Mouse (Mus musculus) adrenal gland, adult 2 months (tissue): ENCODE data around the gene Prickle1. TPM values are rescaled to one million over a fixed set of nuclear protein-coding genes. Genes with fewer than 3 reads are reported as not detected.

Experiments
- DNase-seq: peaks from one replicate; pipeline ENCODE4 v3.0.0; 2021
- polyA plus RNA-seq: library from polyadenylated mRNA; depleted of rRNA; stranded (reverse); fragments of >200 nt; gene quantifications from 2 replicates; pipeline ENCODE4 v1.2.3, GENCODE M21; 2012
- total RNA-seq, 2 experiments: library from RNA; stranded (reverse); gene quantifications; 2 replicates each; pipeline ENCODE4 v1.2.3; 2021

Prickle1 gene
- total and polyA plus RNA-seq, 3 experiments, result 8.6 to 19.4 (median 15.7) TPM

DNA sequence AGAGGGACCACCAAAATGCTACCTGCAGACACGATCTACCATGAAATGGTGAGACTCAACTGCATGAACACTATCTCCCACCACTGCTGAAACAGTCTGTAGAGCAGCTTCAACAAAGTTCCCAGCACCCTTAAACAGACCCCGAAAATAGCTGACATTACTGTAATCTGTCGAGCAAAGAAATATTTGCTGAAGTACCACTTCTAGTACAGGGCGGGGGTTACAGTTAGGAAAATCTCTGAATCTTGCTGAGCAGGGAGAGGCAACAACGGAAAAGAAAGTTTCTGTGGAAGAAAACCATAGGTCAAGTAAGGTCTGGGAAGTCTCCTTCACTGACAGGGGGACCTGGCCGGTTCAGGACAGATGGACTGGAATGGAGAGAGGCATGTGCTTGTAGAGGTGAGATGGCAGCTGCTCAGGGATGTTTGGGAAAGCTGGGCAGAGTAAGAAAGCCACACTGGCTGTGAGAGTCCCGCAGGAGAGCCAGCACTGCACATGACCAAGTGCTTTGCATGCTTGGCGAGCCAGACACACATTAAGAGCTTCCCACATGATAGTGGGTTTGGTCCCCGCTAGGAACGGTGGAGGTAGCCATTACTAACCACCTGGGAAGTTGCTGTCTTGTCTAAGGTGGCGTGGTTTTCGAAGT is 41.4 kb downstream of the Prickle1 start:
- no peak for DNase-seq

DNA sequence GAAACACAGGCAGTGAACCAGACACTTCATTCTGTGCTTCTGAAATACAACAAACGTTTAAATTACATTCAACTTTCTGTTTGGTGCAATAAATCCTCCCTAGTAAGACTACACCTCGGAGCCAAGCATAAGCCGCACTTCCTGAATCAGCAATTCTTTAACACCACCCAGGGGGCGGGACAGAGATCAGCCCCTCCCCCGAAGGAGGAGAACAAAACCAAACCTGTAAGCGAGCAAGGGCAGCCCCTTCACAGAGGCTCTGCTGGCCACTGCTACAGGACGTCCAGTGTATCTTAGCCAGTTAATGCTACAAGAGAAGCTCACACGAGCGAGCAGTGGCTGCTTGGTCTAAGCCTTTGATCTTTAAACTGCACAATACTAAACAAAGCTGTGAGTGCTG is 43.5 kb downstream of the Prickle1 start:
- DNase-seq, result peak; percentile 86

DNA sequence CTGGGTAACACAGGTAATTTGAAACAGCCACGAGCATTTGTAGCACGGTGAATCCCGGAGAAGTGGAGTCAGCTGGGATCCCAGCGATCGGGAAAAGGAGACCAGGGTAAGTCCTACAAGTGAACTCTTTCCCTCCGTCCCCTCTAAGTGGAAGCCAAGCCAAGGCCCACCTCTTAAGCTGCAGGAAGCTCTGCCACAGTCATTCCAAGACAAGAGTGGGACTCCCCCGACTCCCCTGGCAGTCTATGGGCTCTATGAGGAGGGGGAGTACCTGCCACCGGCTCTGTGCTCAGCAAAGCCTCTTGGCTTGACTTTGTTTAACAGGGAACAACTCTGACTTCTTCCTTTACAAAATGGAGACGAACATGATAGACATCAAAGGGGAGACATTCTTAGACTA is 47.4 kb downstream of the Prickle1 start:
- DNase-seq, result no peak

DNA sequence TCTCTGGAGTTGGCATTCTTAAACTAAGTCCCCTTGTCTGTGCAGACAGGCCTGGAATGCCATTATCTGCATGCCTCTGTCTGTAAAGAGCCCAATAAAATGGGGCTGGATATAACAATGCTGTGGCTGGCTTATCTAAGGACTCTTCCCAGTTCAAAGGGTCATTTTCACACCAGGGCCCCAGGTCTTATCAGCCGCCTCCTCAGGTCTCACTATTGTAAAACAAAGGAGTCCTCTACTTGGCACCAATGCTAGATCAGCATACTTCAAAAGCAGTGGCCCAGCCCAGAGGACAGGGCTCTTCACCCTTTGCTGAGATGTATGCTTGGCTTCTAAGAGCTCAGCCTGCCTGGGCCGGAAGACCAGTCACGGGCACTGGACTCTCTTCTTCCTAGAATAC is 56.3 kb downstream of the Prickle1 start:
- DNase-seq, result no peak

DNA sequence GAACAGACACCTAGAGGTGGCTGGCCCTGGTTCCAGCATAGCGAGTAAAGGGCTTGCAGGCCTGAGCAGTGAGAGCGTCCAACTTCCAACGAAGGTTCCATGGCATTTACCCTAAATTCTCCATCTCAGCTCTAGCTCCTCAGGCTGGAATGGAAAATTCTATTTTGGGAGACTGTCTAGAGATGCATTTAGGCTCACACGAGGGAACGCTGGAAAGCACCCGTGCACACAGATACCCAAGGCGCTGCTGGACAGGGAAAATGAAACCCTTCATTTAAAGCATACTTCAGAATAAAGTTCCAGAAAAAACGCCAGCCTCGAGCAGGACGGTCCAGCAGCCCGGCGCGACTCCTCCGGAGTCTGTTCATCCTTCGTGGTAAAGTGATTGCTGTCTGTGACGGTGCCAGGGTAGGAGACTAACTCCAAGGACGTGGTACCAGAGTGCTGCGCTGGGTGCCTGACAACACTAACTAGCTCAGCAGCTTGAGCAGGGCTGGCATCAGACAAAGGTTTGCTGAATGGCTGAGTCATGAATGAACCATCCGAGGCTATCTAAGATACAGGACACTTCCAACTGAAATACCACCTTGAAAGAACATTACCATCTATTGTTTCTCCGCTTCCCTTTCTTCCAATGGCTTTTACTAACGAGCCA is 57.0 kb downstream of the Prickle1 start:
- peak; percentile 71 for DNase-seq

DNA sequence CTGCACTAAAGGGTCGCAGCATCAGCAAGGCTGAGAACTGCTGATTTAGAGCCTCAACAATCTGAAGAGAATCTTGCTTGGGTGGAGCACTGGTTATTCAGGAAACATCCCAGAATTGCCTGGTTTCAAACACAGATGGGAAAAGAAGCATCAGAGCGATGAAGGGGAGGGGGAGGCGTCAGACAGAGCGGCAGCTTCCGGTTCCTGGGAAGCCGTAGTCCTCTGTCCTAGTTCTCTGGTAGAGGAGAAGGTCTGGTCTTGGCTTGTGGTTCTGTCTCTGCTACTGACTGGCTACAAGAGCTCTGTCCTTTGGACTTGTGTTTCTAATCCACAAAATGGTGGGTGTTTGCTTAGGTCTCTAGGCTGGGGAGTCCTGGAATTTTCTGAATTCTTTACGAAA is 57.9 kb downstream of the Prickle1 start:
- DNase-seq, result no peak

DNA sequence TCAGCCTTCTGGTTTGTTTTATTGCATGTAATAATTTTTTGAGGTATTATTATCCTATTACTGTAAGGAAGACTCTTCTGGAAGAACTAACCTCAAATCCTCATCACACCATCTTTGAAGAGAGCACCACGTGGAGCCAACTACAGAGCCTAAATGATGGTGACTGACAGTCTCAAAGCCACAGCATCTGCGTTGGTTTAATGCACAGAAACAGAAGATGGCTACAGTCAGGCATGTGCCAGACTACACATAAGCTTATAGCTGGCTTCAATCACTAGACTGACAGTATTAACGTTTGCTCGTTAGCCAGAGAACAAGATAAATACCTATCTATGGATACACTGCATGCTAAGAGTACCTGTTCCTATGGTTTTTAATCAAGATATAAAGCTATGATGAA is 59.5 kb downstream of the Prickle1 start:
- no peak for DNase-seq

DNA sequence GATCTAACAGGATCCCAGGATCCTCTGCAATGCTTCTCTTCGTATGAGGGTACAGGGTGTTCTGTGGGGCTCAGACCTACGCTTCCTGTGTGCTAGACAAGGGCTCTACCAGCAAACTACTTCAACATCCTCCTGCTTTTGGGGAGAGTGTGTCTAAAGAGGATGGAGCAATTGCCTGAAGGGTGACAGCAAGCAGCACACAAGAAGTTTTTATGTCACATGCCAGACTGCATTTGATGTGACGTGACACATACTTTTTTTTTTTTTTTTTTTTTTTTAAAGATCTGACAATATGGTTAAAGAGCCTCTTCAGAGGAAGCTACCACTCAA is 65.0 kb downstream of the Prickle1 start:
- no peak for DNase-seq

DNA sequence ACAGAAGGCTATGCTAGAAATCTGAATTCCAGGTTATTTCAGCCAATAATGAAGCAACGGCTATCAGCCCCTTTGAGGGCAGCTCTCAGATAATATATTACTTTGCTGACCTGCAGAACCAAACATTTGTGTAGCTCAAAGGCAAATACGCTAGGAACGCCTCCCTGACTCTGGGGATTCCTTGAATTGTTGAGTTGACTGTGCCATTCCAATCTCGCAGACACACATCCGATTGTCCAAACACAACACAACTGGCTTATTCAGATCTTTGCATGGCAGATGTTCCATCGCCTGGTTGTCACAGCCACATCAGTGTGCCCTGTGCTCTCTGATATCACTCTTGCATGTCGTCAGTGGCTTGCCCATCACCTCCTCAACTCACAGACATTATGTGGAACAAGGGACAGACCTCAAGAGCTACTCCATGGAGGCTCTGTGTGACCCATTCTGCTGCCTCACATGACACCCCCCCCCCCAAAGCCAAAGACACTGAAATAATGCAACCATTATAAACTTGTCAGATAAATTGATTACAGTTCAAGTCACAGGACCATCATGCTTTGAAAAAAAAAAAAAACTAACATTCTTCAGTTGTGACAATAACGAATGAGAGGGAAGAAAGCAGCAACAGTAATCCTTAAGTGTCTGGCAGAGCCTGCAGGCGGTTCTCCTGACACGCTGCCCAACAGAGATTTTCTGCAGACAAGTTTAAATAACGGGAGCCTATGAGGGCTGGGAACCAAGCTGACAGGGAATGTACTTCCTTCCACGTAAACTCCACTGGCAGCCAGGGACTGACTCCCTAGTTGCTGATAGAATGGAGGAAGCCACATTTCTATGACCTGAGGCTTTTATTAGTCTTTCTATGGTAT is 65.6 kb downstream of the Prickle1 start:
- DNase-seq, result no peak

DNA sequence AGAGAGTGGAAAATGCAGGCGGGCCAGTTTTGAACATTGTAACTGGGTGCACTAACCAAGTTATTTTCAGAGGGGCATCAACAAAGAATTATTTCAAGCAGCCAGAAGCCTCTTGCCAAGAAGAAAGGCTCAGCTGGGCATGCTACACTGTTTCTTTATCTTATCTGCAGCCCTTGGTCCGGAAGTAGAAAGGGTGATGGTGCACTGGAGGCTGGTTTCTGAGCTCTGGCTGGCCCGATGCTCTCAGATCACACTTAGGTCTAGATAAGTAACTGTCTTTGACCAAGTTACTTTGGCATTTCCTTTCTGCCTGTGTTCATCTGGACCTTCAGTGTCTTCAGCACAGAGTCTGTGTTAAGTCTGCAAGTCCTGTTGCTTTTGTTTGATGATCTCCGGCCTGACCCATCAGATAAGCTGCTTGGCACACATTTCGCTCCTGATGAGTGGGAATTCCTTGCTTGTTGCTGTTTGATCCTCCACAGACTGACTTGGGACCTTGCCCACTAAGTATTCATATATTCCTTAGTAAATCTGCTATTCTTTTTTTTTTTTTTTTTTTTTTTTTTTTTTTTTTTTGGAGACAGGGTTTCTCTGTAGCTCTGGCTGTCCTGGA is 70.3 kb downstream of the Prickle1 start:
- no peak for DNase-seq

DNA sequence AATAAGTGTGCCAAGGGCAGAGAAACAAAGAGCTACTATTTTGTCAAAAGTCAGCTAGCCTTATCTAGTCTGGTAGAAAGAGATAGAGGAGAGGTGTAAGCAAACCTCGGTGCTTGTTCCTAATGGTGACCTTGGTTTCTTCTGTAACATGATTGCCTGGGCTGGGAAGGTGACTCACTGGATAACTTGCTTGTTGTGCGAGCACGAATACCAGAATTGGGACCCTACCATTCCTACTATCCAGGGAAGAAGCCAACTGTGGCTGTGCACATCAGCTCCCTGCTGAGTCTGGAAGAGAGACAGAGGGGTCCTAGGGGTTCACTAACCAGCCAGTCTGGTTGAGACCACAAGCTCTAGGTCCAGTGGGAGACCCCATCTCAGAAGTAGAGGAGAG is 73.9 kb downstream of the Prickle1 start:
- DNase-seq, result peak; percentile 39

DNA sequence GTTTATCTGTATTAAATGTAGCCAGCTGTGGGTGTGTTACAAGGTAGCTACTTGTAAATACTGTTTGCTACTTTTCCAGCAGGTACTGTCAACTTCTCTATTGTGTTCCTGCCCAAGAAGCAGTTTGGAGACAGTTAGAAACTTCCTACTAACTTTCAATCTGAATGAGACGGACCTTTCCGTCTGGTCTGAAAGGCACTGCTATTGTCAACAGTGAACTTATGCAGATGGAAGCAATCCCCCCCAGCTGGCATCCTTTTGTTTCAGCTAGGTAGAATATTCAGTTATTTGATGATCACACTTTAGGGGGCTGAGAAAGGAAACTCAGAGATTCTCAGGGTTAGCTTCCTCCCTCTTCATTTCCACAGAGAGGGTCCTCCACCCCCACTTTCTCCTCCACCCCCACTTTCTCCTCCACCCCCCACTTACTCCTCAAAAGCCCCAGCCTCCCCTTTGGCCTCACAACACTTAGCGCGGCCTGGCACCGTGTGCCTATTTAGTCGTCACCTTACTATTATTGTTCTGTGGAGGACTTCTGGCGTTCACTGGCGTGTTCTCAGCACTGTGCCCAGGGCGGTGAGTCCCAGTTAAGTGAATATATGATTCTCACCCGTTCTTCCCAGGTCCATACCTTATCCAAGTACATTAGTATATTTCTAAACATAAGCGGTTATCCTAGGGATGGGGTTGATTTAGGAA is 74.5 kb downstream of the Prickle1 start:
- DNase-seq, result no peak

DNA sequence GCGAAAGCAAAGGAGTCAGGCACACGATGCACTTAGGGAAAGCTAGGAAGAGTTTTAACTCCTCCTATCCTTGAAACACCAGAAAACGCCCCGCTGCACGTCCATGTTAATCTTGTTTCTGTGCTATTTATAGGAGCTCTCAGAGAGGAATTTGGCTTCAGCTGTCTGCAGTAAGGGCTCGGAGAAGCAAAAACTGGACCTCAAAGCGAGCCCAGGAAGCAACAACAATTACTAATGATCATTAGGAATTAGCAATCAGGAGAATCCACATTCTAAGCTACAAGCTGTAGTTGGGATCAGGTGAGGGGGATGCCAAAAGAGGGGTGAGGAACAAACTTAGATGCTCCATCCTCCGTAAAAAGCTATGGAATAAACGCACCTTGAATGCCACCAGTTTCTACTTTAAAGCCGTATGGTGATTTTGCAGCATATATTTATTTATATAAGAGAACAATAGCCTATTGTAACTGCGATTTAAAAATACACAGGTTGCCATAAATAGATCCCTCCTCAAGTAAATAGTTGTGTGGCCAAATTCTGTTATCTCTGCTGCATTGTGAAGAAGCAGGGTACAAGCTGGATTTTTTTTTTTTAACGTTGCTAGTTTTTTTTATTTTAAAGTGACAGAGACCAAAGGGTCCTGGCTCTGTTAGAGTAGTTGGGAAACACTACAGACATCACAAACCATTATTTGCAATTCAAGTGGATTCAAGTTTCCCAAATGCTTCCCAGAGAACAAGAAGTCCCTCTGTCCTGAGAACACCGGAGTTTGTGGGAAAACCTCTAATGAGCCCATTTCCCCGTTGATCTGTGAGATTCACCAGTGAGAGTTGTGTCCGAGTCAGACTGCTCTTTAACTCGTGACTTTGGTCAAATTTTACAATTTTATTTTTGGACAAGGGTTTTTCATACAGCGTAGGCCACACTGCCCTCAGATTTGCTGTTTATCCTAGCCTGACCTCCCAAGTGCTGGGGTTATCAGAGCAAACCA is 75.6 kb downstream of the Prickle1 start:
- peak; percentile 30 for DNase-seq

DNA sequence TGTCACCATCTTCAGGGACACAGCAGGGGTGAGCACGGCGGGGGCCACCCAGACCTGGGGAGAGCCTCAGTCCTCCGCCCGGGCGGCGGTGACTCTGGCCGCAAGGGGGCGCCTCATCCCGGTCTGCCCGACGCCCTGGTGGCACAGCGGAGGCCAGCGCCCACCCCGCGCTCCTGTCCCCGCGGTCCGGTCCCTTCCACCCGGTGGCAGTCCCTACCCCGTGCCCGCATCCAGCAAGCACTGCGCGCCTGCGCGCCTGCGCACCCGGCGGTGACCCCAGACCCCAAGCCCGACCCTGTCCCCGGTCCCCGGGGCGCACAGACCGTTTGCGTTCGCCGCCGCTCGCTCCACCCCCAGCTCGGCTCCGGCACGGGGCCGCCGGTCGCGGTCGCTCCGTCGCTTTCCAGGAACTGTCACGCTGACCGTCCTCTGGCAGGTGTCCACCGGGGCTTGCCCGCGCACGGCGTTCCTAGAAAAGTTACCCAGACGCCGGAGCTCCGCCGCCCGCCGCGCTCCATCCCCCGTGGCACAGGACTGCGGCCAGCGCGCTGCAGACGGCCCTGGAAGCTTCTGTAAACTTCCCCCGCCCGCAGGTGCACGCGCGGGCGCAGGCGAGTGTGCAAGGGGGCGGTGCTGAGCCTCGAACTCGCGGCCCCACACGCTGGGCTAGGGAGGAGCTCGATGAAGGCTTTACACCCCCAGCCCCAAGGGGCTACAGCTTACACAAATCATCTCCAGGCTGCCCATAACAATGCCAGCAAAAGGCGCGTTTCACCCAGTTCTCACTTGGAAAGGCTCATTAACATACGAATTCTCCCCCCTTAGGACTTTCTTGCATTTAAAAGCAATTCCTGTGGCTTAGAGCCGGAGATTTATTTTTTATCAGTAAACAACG is 76.5 kb downstream of the Prickle1 start:
- peak; percentile 93 for DNase-seq

DNA sequence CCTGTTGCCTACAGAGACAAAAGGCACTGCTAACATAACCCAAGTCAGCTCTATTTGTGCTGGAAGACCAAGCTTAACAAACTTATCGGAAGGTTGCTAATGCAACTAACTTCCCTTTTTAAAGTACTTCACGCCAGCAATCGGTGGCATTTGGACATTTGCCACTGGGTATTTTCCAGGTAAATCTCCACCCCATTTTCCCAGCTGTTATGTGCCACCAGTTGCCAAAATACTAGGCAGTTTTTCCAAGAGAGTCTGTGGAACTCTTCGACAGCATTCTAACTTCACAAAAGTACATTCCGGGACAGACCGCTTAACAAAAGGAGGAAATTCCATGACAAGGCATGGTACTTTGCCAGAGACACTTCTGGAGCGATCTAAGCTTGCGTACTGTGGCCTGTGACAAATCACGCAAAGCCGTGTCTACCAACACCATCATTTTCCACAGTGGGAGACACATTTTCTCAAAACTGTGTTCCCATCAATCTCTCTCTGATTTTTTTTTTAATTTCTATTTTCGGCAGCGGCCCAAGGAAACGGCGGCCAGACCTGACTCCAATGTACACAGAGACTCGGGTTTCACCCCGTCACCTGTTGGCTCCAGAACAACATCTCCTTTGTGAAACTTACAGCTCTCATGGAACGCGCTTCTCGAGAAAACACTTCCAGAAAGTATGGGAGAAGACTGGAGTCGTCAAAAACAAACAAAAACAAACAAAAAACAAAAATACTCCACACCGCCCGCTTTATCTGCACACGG is 77.4 kb downstream of the Prickle1 start:
- DNase-seq, result peak; percentile 51

DNA sequence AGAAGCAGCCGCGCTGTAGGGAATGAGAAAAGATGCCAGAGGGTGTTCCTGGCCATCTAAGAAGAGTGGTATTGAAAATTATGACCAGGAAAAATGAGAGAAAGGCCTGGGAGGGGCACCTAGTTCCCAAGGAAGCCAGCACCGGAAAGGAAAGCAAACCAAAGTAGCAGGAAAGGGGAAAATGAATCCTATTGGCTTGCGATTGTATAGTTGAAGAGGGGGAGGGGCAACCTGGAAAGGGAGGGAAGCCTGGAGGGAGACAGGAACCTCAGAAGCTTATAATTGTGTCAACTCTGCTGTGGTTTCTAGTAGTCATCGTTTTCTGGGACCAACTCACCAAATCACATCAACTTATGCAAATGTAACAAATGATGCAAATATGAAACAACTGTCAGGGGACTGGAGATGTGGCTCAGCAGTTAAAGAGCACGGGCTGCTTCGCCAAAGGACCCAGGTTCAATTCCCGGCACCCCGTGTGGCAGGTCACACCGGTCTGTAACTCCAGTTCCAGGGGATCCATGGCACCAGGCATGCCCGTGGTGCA is 78.6 kb downstream of the Prickle1 start:
- no peak for DNase-seq

DNA sequence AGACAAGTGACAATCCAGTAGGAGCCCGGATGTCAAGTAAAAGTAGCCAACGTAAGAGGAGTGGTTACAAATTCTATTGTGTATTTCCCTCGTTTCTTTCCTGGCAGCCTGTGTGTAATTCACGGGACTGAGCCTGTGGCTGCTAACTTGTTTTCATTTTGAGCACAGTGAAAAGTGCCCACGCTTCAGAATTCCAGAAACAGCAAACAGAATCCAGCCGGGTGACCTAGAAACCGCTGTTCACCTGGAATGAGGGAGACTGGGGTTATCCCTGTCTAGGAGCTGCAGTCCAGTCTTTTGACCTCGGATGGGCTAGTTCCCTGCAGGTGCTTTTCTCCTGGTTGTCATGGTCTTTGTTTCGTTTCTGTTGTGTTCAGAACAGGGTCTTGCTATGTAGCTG is 80.4 kb downstream of the Prickle1 start:
- no peak for DNase-seq

DNA sequence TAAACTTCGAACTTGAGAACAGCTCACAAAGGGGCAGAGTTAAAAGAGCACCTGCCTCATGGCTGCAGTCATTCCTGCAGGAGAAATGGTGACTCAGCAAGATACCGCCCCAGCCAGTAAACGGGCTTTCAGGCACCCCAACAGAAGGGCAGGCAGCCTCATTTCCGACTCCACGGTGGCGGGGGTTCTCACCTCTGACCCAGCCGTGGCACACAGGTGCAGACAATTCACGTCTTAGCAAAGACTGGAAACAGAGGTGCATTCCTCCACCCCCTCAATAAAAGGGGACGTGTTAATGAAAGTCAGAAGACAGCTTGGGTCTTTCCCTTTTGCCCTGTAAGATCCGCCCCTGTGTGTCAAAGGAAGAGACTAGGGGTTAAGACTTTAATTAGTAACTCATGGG is 81.8 kb downstream of the Prickle1 start:
- DNase-seq, result peak; percentile 62

DNA sequence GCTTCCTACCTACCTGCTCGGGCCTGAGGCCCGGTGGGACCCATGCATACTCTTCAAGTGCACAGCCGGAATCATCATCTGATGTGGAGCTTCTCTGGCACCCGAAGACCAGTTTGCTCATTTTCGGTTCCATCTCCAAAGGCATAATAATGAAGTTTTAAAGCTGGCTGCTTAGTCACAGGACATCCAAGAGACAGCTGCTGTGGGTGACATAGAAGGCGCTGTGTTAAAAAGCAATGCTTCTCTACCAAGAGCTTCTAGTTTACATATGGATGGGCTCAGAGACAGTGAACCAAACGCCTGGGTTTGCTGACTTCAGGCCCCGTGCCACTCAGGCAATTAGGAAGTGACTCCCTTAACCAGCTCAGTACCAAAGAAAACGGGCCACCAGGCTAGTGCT is 83.3 kb downstream of the Prickle1 start:
- DNase-seq, result no peak
